Mouse (Mus musculus) testis, adult 2 months (tissue): ENCODE results near the gene Gga3.

ENCODE experiments used
- CTCF ChIP-seq: fragments of 200-500 bp; IDR thresholded peaks from 2 replicates; pipeline ENCODE4 v1.5.1; 2012; ENCODE audit warnings: low read depth, mild to moderate bottlenecking, inconsistent platforms, low read length, moderate library complexity; ENCODE audit not compliant: control insufficient read depth, insufficient read depth, insufficient replicate concordance
- POLR2A ChIP-seq: fragments of 200-500 bp; IDR thresholded peaks from 2 replicates; pipeline ENCODE4 v1.6.1; 2012; ENCODE audit warnings: low read depth, mild to moderate bottlenecking, inconsistent platforms, low read length, moderate library complexity; ENCODE audit not compliant: control insufficient read depth

- TF ChIP-seq POLR2A (no peak), CTCF (no peak)
Observed at GRCm38 (mm10) chr11:115595209-115595608, 8.6 kb downstream of the Gga3 start.
